ENCODE assay signal across 8 mouse cellular contexts in the genomic region with DNA sequence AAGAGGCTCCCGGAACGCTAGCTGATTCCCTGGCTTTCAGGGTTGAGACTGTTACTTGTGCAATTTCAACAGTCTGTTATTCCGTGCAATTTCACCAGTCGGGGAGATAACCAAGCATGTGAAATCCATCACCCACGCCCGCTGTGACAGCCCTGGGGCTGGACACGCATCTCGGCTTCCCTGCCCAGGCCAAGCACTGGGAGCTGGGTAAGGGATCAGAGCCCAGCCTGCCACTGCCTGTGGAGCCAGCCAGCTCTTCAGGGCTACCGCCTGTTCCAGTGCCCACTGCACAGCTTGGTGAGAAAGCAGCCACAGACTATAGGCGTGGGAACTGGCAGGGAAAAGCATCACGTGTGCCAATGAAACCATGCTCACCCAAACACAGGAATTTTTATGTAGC.
DNase-seq lines count a peak whose midpoint lies in the region; ATAC-seq and TF ChIP-seq lines count a peak whose summit lies in the region.
"Had no signal": no experiment of that assay in that cellular context is flagged by ENCODE, and none has a peak within 500 bp of the region (broad histone marks: within the 10 kb centered on the region; RNA-seq: fewer than 3 reads in every experiment).

No protein-coding gene starts in this region.

- DNase-seq in brain, adult 2 months (ENCODE audit: low read depth, low spot score) = peak; percentile 91
- DNase-seq in cerebellum, adult 8-10 months = peak; percentile 58
- peak; percentile 17 for DNase-seq in heart, postnatal 4 days
- DNase-seq in lung, embryonic 14.5 days = peak; percentile 85
- peak; percentile 81 for DNase-seq in telencephalon, adult 2 months (ENCODE audit: low read depth, low spot score)
- no peak for DNase-seq in kidney, adult 11 months

- H3K9me3 ChIP-seq in lung, embryonic 14.5 days (ENCODE audit: low read depth, low read length) = no peaks in the 10 kb centered on the region

- ATAC-seq in lung, embryonic 14.5 days (ENCODE audit: insufficient read depth) = peak; percentile 91
- ATAC-seq in monocyte, adult 5-6 weeks (replicated peaks; ENCODE audit: insufficient number of reproducible peaks, low FRiP score, low TSS enrichment, poor library complexity, severe bottlenecking) = no peak
- ATAC-seq: Patski had no signal

- TF ChIP-seq CTCF in lung, embryonic 14.5 days (IDR thresholded peaks at IDR 0.05; ENCODE audit: low read depth) = no peak

- peaks cover 6% of the 10 kb centered on the region; the same call in 1 of the 2 replicates for H3K36me3 ChIP-seq in lung, embryonic 14.5 days (ENCODE audit: insufficient read depth)

- H3K27ac ChIP-seq in lung, embryonic 14.5 days (ENCODE audit: low read depth) = peak overlapping the region; percentile 67; the same call in 1 of the 2 replicates

- H3K9ac ChIP-seq in lung, embryonic 14.5 days = no peak overlapping the region

- H3K4me1 ChIP-seq in lung, embryonic 14.5 days (ENCODE audit: insufficient read depth) = 0 out of 2 replicates have a peak, but pooled peaks cover 5% of the 10 kb centered on the region

- WGBS in lung, embryonic 14.5 days = 42% methylated on average over 11 of the region's 11 CpGs

- H3K4me2 ChIP-seq in lung, embryonic 14.5 days = no peak overlapping the region

- H3K27me3 ChIP-seq in lung, embryonic 14.5 days (ENCODE audit: insufficient read depth, low read length) = no peaks in the 10 kb centered on the region
- H3K27me3 ChIP-seq: Patski had no signal

- H3K4me3 ChIP-seq in lung, embryonic 14.5 days (ENCODE audit: low read depth, low read length) = no peak overlapping the region
